Mouse (Mus musculus) gastrocnemius, postnatal 36 days (tissue): Measurements from ENCODE around the gene Atxn1l. TPM values are rescaled to one million over a fixed set of nuclear protein-coding genes. Genes with fewer than 3 reads are reported as not detected.
A peak's percentile ranks its signal among the peaks of the same experiment; 100 is the strongest.
"Not testable (repeated sequence)": the region's sequence is repeated elsewhere in the genome, so short reads cannot be mapped to it uniquely, and the experiment has no call there.

Experiments used
- DNase-seq, 2 experiments: peaks; one replicate each; pipeline ENCODE4 v3.0.0; 2022
- intact Hi-C: fragments of 180-260 bp; cut with DNase I; formaldehyde crosslinking; loops from one replicate; pipeline ENCODE4 v1.15.1; 2025
- long read RNA-seq, 2 experiments: library from polyadenylated mRNA; stranded (forward); transcript quantifications; one replicate each; pipeline ENCODE4 v2.0.0; 2021
- total RNA-seq, 2 experiments: library from RNA; stranded (reverse); gene quantifications; 2 replicates each; pipeline ENCODE4 v1.2.3; 2021

Atxn1l gene
- total RNA-seq = 10 to 100 TPM; 17.3 to 19.7 TPM
- long read RNA-seq, experiment 1, full-length matches to known transcripts = 1 of 7 reads
- long read RNA-seq, experiment 1, partial matches to known transcripts = 0 of 7 reads
- long read RNA-seq, experiment 1, other reads (novel, unspliced or antisense) = 6 of 7 reads
- long read RNA-seq, experiment 2, full-length matches to known transcripts = 1 of 8 reads
- long read RNA-seq, experiment 2, partial matches to known transcripts = 0 of 8 reads
- long read RNA-seq, experiment 2, other reads (novel, unspliced or antisense) = 7 of 8 reads

GRCm38 (mm10) chr8:109737237-109738048 lies at the start of gene Atxn1l:
Gene Atxn1l (minus strand): TSS chr8:109737739.
- peak; percentile 82 to 83 for DNase-seq
- intact Hi-C loops = no loop called here

GRCm38 (mm10) chr8:109780548-109780947 lies 43.0 kb upstream of the Atxn1l start:
- intact Hi-C loops = no loop called here
- DNase-seq = no peak

- DNase-seq = no peak
- intact Hi-C loops = no loop called here
These were observed 42.1 kb upstream of the Atxn1l start for GRCm38 (mm10) chr8:109779431-109780228.

GRCm38 (mm10) chr8:109778993-109779421 lies 41.5 kb upstream of the Atxn1l start:
- intact Hi-C loops = no loop called here
- DNase-seq = peak in 1 of 2 experiments; percentile 11

GRCm38 (mm10) chr8:109778280-109778977 lies 40.9 kb upstream of the Atxn1l start, which contains the start of gene Ap1g1:
Gene Ap1g1 (plus strand): TSS chr8:109778554.
- intact Hi-C loops = no loop called here
- peak; percentile 93 to 94 for DNase-seq

GRCm38 (mm10) chr8:109777851-109778250 lies 40.3 kb upstream of the Atxn1l start:
- DNase-seq = no peak
- intact Hi-C loops = no loop called here

- intact Hi-C loops = no loop called here
These were observed 35.6 kb upstream of the Atxn1l start for GRCm38 (mm10) chr8:109773154-109773553.

GRCm38 (mm10) chr8:109766081-109766480 lies 28.5 kb upstream of the Atxn1l start:
- intact Hi-C loops = no loop called here
- no peak for DNase-seq

More at GRCm38 (mm10) chr8:109773154-109773553, 35.6 kb upstream of the Atxn1l start:
- no peak for DNase-seq

GRCm38 (mm10) chr8:109764031-109764430 lies 26.5 kb upstream of the Atxn1l start:
- DNase-seq = no peak
- intact Hi-C loops = no loop called here

- DNase-seq = no peak
- intact Hi-C loops = no loop called here
These were observed 22.7 kb upstream of the Atxn1l start for GRCm38 (mm10) chr8:109760221-109760620.

GRCm38 (mm10) chr8:109759426-109759825 lies 21.9 kb upstream of the Atxn1l start:
- DNase-seq = no peak
- intact Hi-C loops = no loop called here

- DNase-seq = no peak
- intact Hi-C loops = no loop called here
These were observed 19.3 kb upstream of the Atxn1l start for GRCm38 (mm10) chr8:109756849-109757248.

- DNase-seq = not testable (repeated sequence)
These were observed 18.0 kb upstream of the Atxn1l start for GRCm38 (mm10) chr8:109755554-109755953.

GRCm38 (mm10) chr8:109754696-109755095 lies 17.2 kb upstream of the Atxn1l start:
- intact Hi-C loops = no loop called here
- no peak for DNase-seq

More at GRCm38 (mm10) chr8:109755554-109755953, 18.0 kb upstream of the Atxn1l start:
- intact Hi-C loops = not testable (repeated sequence)

GRCm38 (mm10) chr8:109751731-109752485 lies 14.4 kb upstream of the Atxn1l start:
- intact Hi-C loops = no loop called here
- DNase-seq = no peak

GRCm38 (mm10) chr8:109750699-109751098 lies 13.2 kb upstream of the Atxn1l start:
- no peak for DNase-seq
- intact Hi-C loops = no loop called here

GRCm38 (mm10) chr8:109750274-109750673 lies 12.7 kb upstream of the Atxn1l start:
- intact Hi-C loops = no loop called here
- no peak for DNase-seq

GRCm38 (mm10) chr8:109747468-109748199 lies 10.1 kb upstream of the Atxn1l start:
- DNase-seq = no peak
- intact Hi-C loops = no loop called here

- DNase-seq = no peak
- intact Hi-C loops = no loop called here
These were observed 476 bp upstream of the Atxn1l start for GRCm38 (mm10) chr8:109738049-109738380.
